Mouse (Mus musculus): ENCODE data around the gene Tas2r143. TPM values are rescaled to one million over a fixed set of nuclear protein-coding genes. Genes with fewer than 3 reads are reported as not detected.

Gene Tas2r143
- total and polyA plus RNA-seq, 2 experiments from 2014 or later = not detected

GRCm38 (mm10) chr6:42397041-42397657, 2.9 kb upstream of the Tas2r143 start:
- Histone ChIP-seq H3K36me3 (ENCODE audit: insufficient read depth) (no peaks in the 10 kb centered on the region), H3K4me2 (ENCODE audit: low read depth) (no peak overlapping the region), H3K27ac (ENCODE audit: low read depth, low read length) (no peak overlapping the region), H3K9me3 (ENCODE audit: low read length) (no peaks in the 10 kb centered on the region), H3K9ac (no peak overlapping the region), H3K4me3 (ENCODE audit: low read depth, low read length) (no peak overlapping the region), H3K4me1 (ENCODE audit: insufficient read depth) (no peaks in the 10 kb centered on the region), H3K27me3 (ENCODE audit: insufficient read depth, low read length) (no peaks in the 10 kb centered on the region)
- TF ChIP-seq CTCF (IDR thresholded peaks at IDR 0.05; ENCODE audit: low read depth) = no peak
- 77% methylated on average over 3 of the region's 3 CpGs for WGBS
- ATAC-seq (no peak), DNase-seq (no peak)

- DNase-seq (no peak), ATAC-seq (no peak)
- WGBS = 91% methylated on average over 3 of the region's 3 CpGs
- no peaks in the 10 kb centered on the region for H3K36me3 ChIP-seq (ENCODE audit: insufficient read depth)
- no peaks in the 10 kb centered on the region for H3K4me1 ChIP-seq (ENCODE audit: insufficient read depth)
- no peak overlapping the region for H3K9ac ChIP-seq
- no peak overlapping the region for H3K27ac ChIP-seq (ENCODE audit: low read depth, low read length)
- H3K4me2 ChIP-seq (ENCODE audit: low read depth) = no peak overlapping the region
- H3K27me3 ChIP-seq (ENCODE audit: insufficient read depth, low read length) = no peaks in the 10 kb centered on the region
- no peaks in the 10 kb centered on the region for H3K9me3 ChIP-seq (ENCODE audit: low read length)
- H3K4me3 ChIP-seq (ENCODE audit: low read depth, low read length) = no peak overlapping the region
- TF ChIP-seq CTCF (IDR thresholded peaks at IDR 0.05; ENCODE audit: low read depth) = no peak
These were observed 1.8 kb upstream of the Tas2r143 start for GRCm38 (mm10) chr6:42398285-42398684.

GRCm38 (mm10) chr6:42398998-42399397, 1.0 kb upstream of the Tas2r143 start:
- Histone ChIP-seq H3K9ac (no peak overlapping the region), H3K27ac (ENCODE audit: low read depth, low read length) (no peak overlapping the region), H3K4me3 (ENCODE audit: low read depth, low read length) (no peak overlapping the region), H3K36me3 (ENCODE audit: insufficient read depth) (no peaks in the 10 kb centered on the region), H3K27me3 (ENCODE audit: insufficient read depth, low read length) (no peaks in the 10 kb centered on the region), H3K4me1 (ENCODE audit: insufficient read depth) (no peaks in the 10 kb centered on the region), H3K9me3 (ENCODE audit: low read length) (no peaks in the 10 kb centered on the region), H3K4me2 (ENCODE audit: low read depth) (no peak overlapping the region)
- no peak for DNase-seq
- TF ChIP-seq CTCF (IDR thresholded peaks at IDR 0.05; ENCODE audit: low read depth) = no peak
- 96% methylated on average over 1 of the region's 1 CpGs for WGBS
- ATAC-seq = no peak

GRCm38 (mm10) chr6:42405134-42405533, 5.1 kb downstream of the Tas2r143 start, which contains the start of gene Tas2r135:
Tas2r135 (plus strand) TSS chr6:42405434.
- no peak for DNase-seq
- WGBS = 90% methylated on average over 2 of the region's 2 CpGs
- H3K4me3 ChIP-seq (ENCODE audit: low read depth, low read length) = no peak within 1 kb of the TSS

GRCm38 (mm10) chr6:42419443-42419842, 19.4 kb downstream of the Tas2r143 start:
- DNase-seq (no peak), ATAC-seq (no peak)
- H3K9ac ChIP-seq = no peak overlapping the region
- H3K27me3 ChIP-seq (ENCODE audit: insufficient read depth, low read length) = no peaks in the 10 kb centered on the region
- H3K4me2 ChIP-seq (ENCODE audit: low read depth) = no peak overlapping the region
- no peaks in the 10 kb centered on the region for H3K4me1 ChIP-seq (ENCODE audit: insufficient read depth)
- WGBS = 95% methylated on average over 2 of the region's 2 CpGs
- TF ChIP-seq CTCF (IDR thresholded peaks at IDR 0.05; ENCODE audit: low read depth) = no peak
- H3K36me3 ChIP-seq (ENCODE audit: insufficient read depth) = no peaks in the 10 kb centered on the region
- no peak overlapping the region for H3K27ac ChIP-seq (ENCODE audit: low read depth, low read length)
- no peaks in the 10 kb centered on the region for H3K9me3 ChIP-seq (ENCODE audit: low read length)
- no peak overlapping the region for H3K4me3 ChIP-seq (ENCODE audit: low read depth, low read length)

More at GRCm38 (mm10) chr6:42405134-42405533, 5.1 kb downstream of the Tas2r143 start, which contains the start of gene Tas2r135:
- H3K9ac ChIP-seq = no peak within 1 kb of the TSS
- no peak within 1 kb of the TSS for H3K27ac ChIP-seq (ENCODE audit: low read depth, low read length)
- no peak for TF ChIP-seq CTCF (IDR thresholded peaks at IDR 0.05; ENCODE audit: low read depth)
- no peak for ATAC-seq
- H3K4me1 ChIP-seq (ENCODE audit: insufficient read depth) = no peaks in the 10 kb centered on the region
- H3K4me2 ChIP-seq (ENCODE audit: low read depth) = no peak within 1 kb of the TSS
- no peaks in the 10 kb centered on the region for H3K9me3 ChIP-seq (ENCODE audit: low read length)
- H3K36me3 ChIP-seq (ENCODE audit: insufficient read depth) = no peaks in the 10 kb centered on the region
- no peaks in the 10 kb centered on the region for H3K27me3 ChIP-seq (ENCODE audit: insufficient read depth, low read length)

GRCm38 (mm10) chr6:42421439-42421838, 21.4 kb downstream of the Tas2r143 start:
- H3K27me3 ChIP-seq (ENCODE audit: insufficient read depth, low read length) = no peaks in the 10 kb centered on the region
- H3K4me3 ChIP-seq (ENCODE audit: low read depth, low read length) = no peak overlapping the region
- no peak overlapping the region for H3K9ac ChIP-seq
- H3K4me2 ChIP-seq (ENCODE audit: low read depth) = no peak overlapping the region
- no peak overlapping the region for H3K27ac ChIP-seq (ENCODE audit: low read depth, low read length)
- DNase-seq = no peak
- no peak for TF ChIP-seq CTCF (IDR thresholded peaks at IDR 0.05; ENCODE audit: low read depth)
- H3K4me1 ChIP-seq (ENCODE audit: insufficient read depth) = no peaks in the 10 kb centered on the region
- 86% methylated on average over 2 of the region's 2 CpGs for WGBS
- no peaks in the 10 kb centered on the region for H3K36me3 ChIP-seq (ENCODE audit: insufficient read depth)
- no peak for ATAC-seq
- no peaks in the 10 kb centered on the region for H3K9me3 ChIP-seq (ENCODE audit: low read length)

- no peak overlapping the region for H3K4me3 ChIP-seq (ENCODE audit: low read depth, low read length)
- H3K27me3 ChIP-seq (ENCODE audit: insufficient read depth, low read length) = no peaks in the 10 kb centered on the region
- WGBS = 92% methylated on average over 3 of the region's 3 CpGs
- no peak overlapping the region for H3K27ac ChIP-seq (ENCODE audit: low read depth, low read length)
- H3K4me2 ChIP-seq (ENCODE audit: low read depth) = no peak overlapping the region
- no peaks in the 10 kb centered on the region for H3K36me3 ChIP-seq (ENCODE audit: insufficient read depth)
- H3K9me3 ChIP-seq (ENCODE audit: low read length) = no peaks in the 10 kb centered on the region
- no peak for TF ChIP-seq CTCF (IDR thresholded peaks at IDR 0.05; ENCODE audit: low read depth)
- no peak overlapping the region for H3K9ac ChIP-seq
- no peaks in the 10 kb centered on the region for H3K4me1 ChIP-seq (ENCODE audit: insufficient read depth)
- DNase-seq = no peak
- no peak for ATAC-seq
These were observed 24.4 kb downstream of the Tas2r143 start for GRCm38 (mm10) chr6:42424472-42424871.
